Mouse (Mus musculus) liver, adult (tissue): Measurements from ENCODE around the gene Apbb2.

Experiments
- GATA4 ChIP-seq: IDR thresholded peaks from 2 replicates; pipeline ENCODE4 v1.6.1; 2014; ENCODE audit warnings: mild to moderate bottlenecking, low read length; ENCODE audit not compliant: insufficient replicate concordance

Gene Apbb2

GRCm38 (mm10) chr5:66280742-66281141 lies 337.8 kb downstream of the Apbb2 start:
- TF ChIP-seq GATA4, result no peak

- no peak for TF ChIP-seq GATA4
Measured at GRCm38 (mm10) chr5:66279650-66280049, 338.9 kb downstream of the Apbb2 start.

GRCm38 (mm10) chr5:66274417-66274816 lies 344.2 kb downstream of the Apbb2 start:
- no peak for TF ChIP-seq GATA4

GRCm38 (mm10) chr5:66271141-66271540 lies 347.4 kb downstream of the Apbb2 start:
- TF ChIP-seq GATA4, result no peak

- no peak for TF ChIP-seq GATA4
Measured at GRCm38 (mm10) chr5:66269616-66270015, 349.0 kb downstream of the Apbb2 start.

GRCm38 (mm10) chr5:66263398-66263797 lies 355.2 kb downstream of the Apbb2 start:
- no peak for TF ChIP-seq GATA4

GRCm38 (mm10) chr5:66262475-66262874 lies 356.1 kb downstream of the Apbb2 start:
- TF ChIP-seq GATA4, result no peak

- TF ChIP-seq GATA4, result no peak
Measured at GRCm38 (mm10) chr5:66259756-66260448, 358.7 kb downstream of the Apbb2 start, which contains the start of gene Nsun7. Gene Nsun7, plus strand, starts transcription at chr5:66259897.

GRCm38 (mm10) chr5:66259000-66259399 lies 359.6 kb downstream of the Apbb2 start:
- TF ChIP-seq GATA4, result no peak

GRCm38 (mm10) chr5:66255044-66255443 lies 363.5 kb downstream of the Apbb2 start:
- no peak for TF ChIP-seq GATA4

GRCm38 (mm10) chr5:66253219-66253618 lies 365.4 kb downstream of the Apbb2 start:
- TF ChIP-seq GATA4, result no peak
